Mouse (Mus musculus) embryonic facial prominence, embryonic 12.5 days (tissue): ENCODE data around the gene Tcea3. TPM values are rescaled to one million over a fixed set of nuclear protein-coding genes. Genes with fewer than 3 reads are reported as not detected.
A peak's percentile ranks its signal among the peaks of the same experiment; 100 is the strongest.

Source experiments
- ATAC-seq: fragments of 200-750 bp; cut with Nextera tagmentation; 2 replicates; pipeline ENCODE4 v1.8.0; 2017; ENCODE audit not compliant: insufficient number of reproducible peaks, insufficient read depth, low FRiP score, low TSS enrichment
- H3K27ac ChIP-seq: fragments of 300-500 bp; sonication (generic); 2 replicates; pipeline ENCODE4 v1.5.1; 2016; ENCODE audit warnings: mild to moderate bottlenecking
- H3K27me3 ChIP-seq: fragments of 300-500 bp; sonication (generic); 2 replicates; pipeline ENCODE4 v1.6.1; 2016; ENCODE audit warnings: mild to moderate bottlenecking, moderate library complexity
- H3K36me3 ChIP-seq: fragments of 300-500 bp; sonication (generic); 2 replicates; pipeline ENCODE4 v1.6.1; 2016; ENCODE audit warnings: mild to moderate bottlenecking
- H3K4me1 ChIP-seq: fragments of 300-500 bp; sonication (generic); 2 replicates; pipeline ENCODE4 v1.6.1; 2016
- H3K4me2 ChIP-seq: fragments of 300-500 bp; sonication (generic); replicated peaks from 2 replicates; pipeline ENCODE4 v1.6.1; 2016; ENCODE audit warnings: mild to moderate bottlenecking, moderate library complexity
- H3K4me3 ChIP-seq: fragments of 300-500 bp; sonication (generic); 2 replicates; pipeline ENCODE4 v1.5.1; 2016; ENCODE audit warnings: mild to moderate bottlenecking
- H3K9ac ChIP-seq: fragments of 300-500 bp; sonication (generic); 2 replicates; pipeline ENCODE4 v1.6.1; 2016; ENCODE audit warnings: mild to moderate bottlenecking, moderate library complexity
- H3K9me3 ChIP-seq: fragments of 300-500 bp; sonication (generic); 2 replicates; pipeline ENCODE4 v1.6.1; 2016; ENCODE audit warnings: mild to moderate bottlenecking, moderate library complexity
- WGBS: fragments of 180-500 bp; shearing (Covaris S2); methylation state at CpG from one replicate; pipeline ENCODE4 v1.1.7; 2016; 5-methylcytosine and 5-hydroxymethylcytosine counted together
- polyA plus RNA-seq: library from polyadenylated mRNA; unstranded; fragments of >200 nt; fragmentation: Nextera tagmentation; extraction: Ambion mirVana; gene quantifications from 2 replicates; pipeline ENCODE4 v1.2.1, GENCODE M21; 2016

Gene Tcea3
- polyA plus RNA-seq, 1 experiment from 2014 or later, result 4.1 TPM

GRCm38 (mm10) chr4:136309780-136310179, 62.3 kb downstream of the Tcea3 start:
- Histone ChIP-seq H3K9ac (peak overlapping the region; percentile 57), H3K27ac (peak overlapping the region; percentile 99), H3K9me3 (no peaks in the 10 kb centered on the region), H3K4me1 (peaks cover 26% of the 10 kb centered on the region), H3K4me3 (peak overlapping the region; percentile 99), H3K36me3 (no peaks in the 10 kb centered on the region; the same call in 1 of the 2 replicates), H3K4me2 (peak overlapping the region; percentile 72), H3K27me3 (no peaks in the 10 kb centered on the region)
- 3% methylated on average over 11 of the region's 11 CpGs for WGBS
- no peak for ATAC-seq

GRCm38 (mm10) chr4:136310229-136311041, 62.9 kb downstream of the Tcea3 start, which contains the start of gene Hnrnpr:
Hnrnpr (plus strand) TSS chr4:136310942.
- Histone ChIP-seq H3K4me1 (peaks cover 30% of the 10 kb centered on the region), H3K9me3 (no peaks in the 10 kb centered on the region), H3K27me3 (no peaks in the 10 kb centered on the region), H3K9ac (peak within 1 kb of the TSS; percentile 98), H3K36me3 (no peaks in the 10 kb centered on the region; the same call in 1 of the 2 replicates), H3K4me3 (peak within 1 kb of the TSS; percentile 99), H3K4me2 (peak within 1 kb of the TSS; percentile 74), H3K27ac (peak within 1 kb of the TSS; percentile 99)
- ATAC-seq, result peak; percentile 100
- under 1% methylated on average over 65 of the region's 65 CpGs for WGBS

GRCm38 (mm10) chr4:136311042-136311999, 63.8 kb downstream of the Tcea3 start:
- under 1% methylated on average over 71 of the region's 81 CpGs for WGBS
- ATAC-seq, result no peak; the same call in 1 of the 2 replicates

GRCm38 (mm10) chr4:136312616-136313015, 65.1 kb downstream of the Tcea3 start:
- H3K27ac ChIP-seq, result no peak overlapping the region
- no peak for ATAC-seq
- H3K4me2 ChIP-seq, result peak overlapping the region; percentile 74
- peak overlapping the region; percentile 36; the same call in 1 of the 2 replicates for H3K9ac ChIP-seq
- H3K4me3 ChIP-seq, result peak overlapping the region; percentile 99
- H3K27me3 ChIP-seq, result no peaks in the 10 kb centered on the region
- H3K9me3 ChIP-seq, result no peaks in the 10 kb centered on the region
- peaks cover 30% of the 10 kb centered on the region for H3K4me1 ChIP-seq
- H3K36me3 ChIP-seq, result peaks cover 10% of the 10 kb centered on the region; the same call in 1 of the 2 replicates
- 27% methylated on average over 4 of the region's 4 CpGs for WGBS

More at GRCm38 (mm10) chr4:136311042-136311999, 63.8 kb downstream of the Tcea3 start:
- peak overlapping the region; percentile 99 for H3K27ac ChIP-seq
- H3K9ac ChIP-seq, result peak overlapping the region; percentile 98
- H3K4me1 ChIP-seq, result peaks cover 30% of the 10 kb centered on the region
- H3K9me3 ChIP-seq, result no peaks in the 10 kb centered on the region
- peaks cover 1% of the 10 kb centered on the region; the same call in 1 of the 2 replicates for H3K36me3 ChIP-seq
- H3K4me2 ChIP-seq, result peak overlapping the region; percentile 74
- H3K27me3 ChIP-seq, result no peaks in the 10 kb centered on the region
- H3K4me3 ChIP-seq, result peak overlapping the region; percentile 99

GRCm38 (mm10) chr4:136317667-136318066, 70.1 kb downstream of the Tcea3 start:
- Histone ChIP-seq H3K27ac (no peak overlapping the region), H3K4me3 (no peak overlapping the region), H3K27me3 (no peaks in the 10 kb centered on the region), H3K4me1 (peaks cover 23% of the 10 kb centered on the region), H3K4me2 (no peak overlapping the region), H3K9ac (no peak overlapping the region), H3K36me3 (peaks cover 53% of the 10 kb centered on the region), H3K9me3 (no peaks in the 10 kb centered on the region)
- no peak for ATAC-seq
- 90% methylated on average over 4 of the region's 4 CpGs for WGBS

GRCm38 (mm10) chr4:136320016-136320415, 72.5 kb downstream of the Tcea3 start:
- Histone ChIP-seq H3K9me3 (no peaks in the 10 kb centered on the region), H3K27ac (no peak overlapping the region), H3K27me3 (no peaks in the 10 kb centered on the region), H3K9ac (no peak overlapping the region), H3K4me3 (no peak overlapping the region), H3K4me2 (no peak overlapping the region), H3K4me1 (peaks cover 2% of the 10 kb centered on the region), H3K36me3 (peaks cover 64% of the 10 kb centered on the region)
- ATAC-seq, result no peak
- 86% methylated on average over 4 of the region's 4 CpGs for WGBS

GRCm38 (mm10) chr4:136324226-136324625, 76.7 kb downstream of the Tcea3 start:
- Histone ChIP-seq H3K36me3 (peaks cover 67% of the 10 kb centered on the region), H3K4me1 (no peaks in the 10 kb centered on the region), H3K9me3 (no peaks in the 10 kb centered on the region), H3K27me3 (no peaks in the 10 kb centered on the region), H3K27ac (no peak overlapping the region), H3K9ac (no peak overlapping the region), H3K4me2 (no peak overlapping the region), H3K4me3 (no peak overlapping the region)
- no peak for ATAC-seq
- 61% methylated on average over 2 of the region's 2 CpGs for WGBS

Other genes with a start within 250 kb of the Tcea3 start
- gene Eloa, start 226.0 kb upstream of the Tcea3 start, polyA plus RNA-seq, result 41.9 and 43.4 TPM in 2 replicates
- gene Rpl11, start 194.3 kb upstream of the Tcea3 start, polyA plus RNA-seq, result 390 and 392 TPM in 2 replicates
- 612 and 623 TPM in 2 replicates for gene Id3, start 104.2 kb upstream of the Tcea3 start, polyA plus RNA-seq
- gene E2f2, start 75.3 kb upstream of the Tcea3 start, polyA plus RNA-seq, result 8.3 and 8.7 TPM in 2 replicates
- 13.1 and 13.3 TPM in 2 replicates for gene Asap3, start 41.4 kb upstream of the Tcea3 start, polyA plus RNA-seq
- gene Zfp46, start 37.0 kb downstream of the Tcea3 start, polyA plus RNA-seq, result 28.5 and 28.8 TPM in 2 replicates
- gene Hnrnpr, start 63.2 kb downstream of the Tcea3 start, polyA plus RNA-seq, result 230 and 253 TPM in 2 replicates
- gene Htr1d, start 175.8 kb downstream of the Tcea3 start, polyA plus RNA-seq, result 0.36 and 0.75 TPM in 2 replicates
- gene 6030445D17Rik, start 214.5 kb downstream of the Tcea3 start, polyA plus RNA-seq, result 0.09 and 0.34 TPM in 2 replicates
- 124 and 127 TPM in 2 replicates for gene Luzp1, start 222.0 kb downstream of the Tcea3 start, polyA plus RNA-seq